Mouse (Mus musculus) urinary bladder, postnatal 0 days (tissue): ENCODE data around the gene Ang2. TPM values are rescaled to one million over a fixed set of nuclear protein-coding genes. Genes with fewer than 3 reads are reported as not detected.

Experiments used
- polyA plus RNA-seq: library from polyadenylated mRNA; unstranded; fragments of >200 nt; fragmentation: Nextera tagmentation; extraction: Ambion mirVana; gene quantifications from 2 replicates; pipeline ENCODE4 v1.2.1, GENCODE M21; 2015

Ang2 gene
- polyA plus RNA-seq, result not detected in 2 replicates

DNA sequence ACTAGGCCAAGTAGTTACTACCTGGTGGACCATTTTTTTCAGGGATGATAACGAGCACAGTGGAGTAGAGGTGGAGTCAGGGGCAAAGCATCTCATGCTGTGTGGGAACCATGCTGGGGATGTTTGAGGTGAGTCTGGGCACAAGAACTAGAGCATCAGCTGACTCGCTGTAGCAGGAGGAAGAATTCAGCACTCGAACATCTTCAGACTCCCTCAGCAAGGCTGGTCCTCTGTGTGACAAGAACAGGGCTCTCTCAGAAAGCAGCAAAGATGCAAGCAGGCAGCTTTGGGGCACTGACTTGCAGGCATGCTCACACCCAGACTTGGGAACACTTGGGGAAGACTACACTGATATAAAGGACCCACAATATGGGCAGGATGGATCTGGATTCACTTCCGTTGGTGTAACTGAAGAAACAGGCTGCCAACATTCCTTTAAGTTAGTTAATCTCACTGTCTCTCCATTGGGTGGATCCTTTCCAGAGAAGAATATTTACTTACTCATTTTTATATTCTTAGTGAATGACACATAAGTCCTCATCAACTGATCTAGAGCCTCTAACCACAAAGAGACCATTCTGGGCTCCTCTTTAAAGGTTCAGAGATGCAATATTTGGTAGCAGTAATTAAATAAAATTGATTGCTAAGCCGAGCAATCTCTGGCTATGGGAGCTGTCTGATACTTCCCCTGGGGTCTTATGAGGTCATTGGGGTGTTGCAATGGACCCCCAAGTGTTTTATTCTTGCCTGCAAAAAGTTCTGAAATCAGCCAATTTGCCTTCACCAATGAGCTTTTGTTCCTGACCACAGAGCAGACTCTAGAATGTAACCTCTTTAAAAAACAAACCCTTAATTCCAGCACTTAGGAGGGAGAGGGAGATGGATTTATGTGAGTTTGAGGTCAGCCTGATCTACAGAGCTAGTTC is at the start of gene Ang2:
Gene Ang2, minus strand, starts transcription at position 51 of the 926 bp plus-strand sequence.

GRCm38 (mm10) chr14:51203115-51203514 is 4.2 kb upstream of the Ang2 start, which contains the start of gene Ear14:
Gene Ear14, plus strand, starts transcription at chr14:51203391.

GRCm38 (mm10) chr14:51161976-51162375 is 37.0 kb downstream of the Ang2 start, which contains the start of gene Rnase2b:
Gene Rnase2b, plus strand, starts transcription at chr14:51162260.

DNA sequence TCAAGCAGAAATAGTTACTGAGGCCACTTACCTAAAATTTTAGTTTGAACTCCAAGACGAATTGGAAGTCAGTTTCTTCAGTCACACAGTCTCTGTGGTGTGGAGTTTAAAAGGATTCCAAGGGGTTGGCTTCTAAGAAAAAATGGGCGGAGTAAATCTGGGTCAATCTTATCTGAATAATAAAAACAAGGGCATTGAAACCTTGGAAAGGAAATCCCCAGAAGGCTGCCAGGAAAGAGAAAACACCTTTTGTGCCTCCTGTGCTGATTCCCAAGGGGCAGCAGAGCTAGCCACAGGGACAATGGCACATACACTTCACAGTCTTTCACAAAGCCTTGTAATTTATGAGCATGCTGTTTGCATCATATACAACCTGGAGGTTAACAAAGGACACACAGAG is 52.3 kb downstream of the Ang2 start, which contains the start of gene Rnase1:
Gene Rnase1, minus strand, starts transcription at position 101 of the 400 bp plus-strand sequence.

Other genes with a start within 250 kb of the Ang2 start
- 0.75 and 1.3 TPM in 2 replicates for gene Pnp2, start 243.2 kb downstream of the Ang2 start, polyA plus RNA-seq
- 0.21 TPM in 1 of 2 replicates, not detected in the other for gene Rnase10, start 191.4 kb downstream of the Ang2 start, polyA plus RNA-seq
- not detected in 2 replicates for gene Rnase9, start 157.3 kb downstream of the Ang2 start, polyA plus RNA-seq
- not detected in 2 replicates for gene Rnase11, start 149.0 kb downstream of the Ang2 start, polyA plus RNA-seq
- gene Rnase12, start 141.5 kb downstream of the Ang2 start, polyA plus RNA-seq, result 0.19 and 0.34 TPM in 2 replicates
- not detected in 2 replicates for gene Olfr750, start 124.7 kb downstream of the Ang2 start, polyA plus RNA-seq
- 97.5 and 101 TPM in 2 replicates for gene Rnase4, start 108.1 kb downstream of the Ang2 start, polyA plus RNA-seq
- 12.3 and 13.3 TPM in 2 replicates for gene Ang, start 108.0 kb downstream of the Ang2 start, polyA plus RNA-seq
- not detected in 2 replicates for gene Eddm3b, start 84.7 kb downstream of the Ang2 start, polyA plus RNA-seq
- 0.46 and 1.8 TPM in 2 replicates for gene Rnase6, start 75.2 kb downstream of the Ang2 start, polyA plus RNA-seq
- not detected in 2 replicates for gene Rnase1, start 52.4 kb downstream of the Ang2 start, polyA plus RNA-seq
- not detected in 2 replicates for gene Rnase2b, start 36.9 kb downstream of the Ang2 start, polyA plus RNA-seq
- not detected in 2 replicates for gene Ear14, start 4.2 kb upstream of the Ang2 start, polyA plus RNA-seq
- not detected in 2 replicates for gene Rnase2a, start 57.0 kb upstream of the Ang2 start, polyA plus RNA-seq
- gene Gm7247, start 162.6 kb upstream of the Ang2 start, polyA plus RNA-seq, result not detected in 2 replicates
- not detected in 2 replicates for gene Vmn2r88, start 211.7 kb upstream of the Ang2 start, polyA plus RNA-seq